Mouse (Mus musculus): ENCODE results near the gene Taf12.

GRCm38 (mm10) chr4:132253128-132253527 lies 21.0 kb upstream of the Taf12 start:
- TF ChIP-seq EP300 (optimal IDR thresholded peaks at IDR 0.05) (no peak), CTCF (IDR thresholded peaks at IDR 0.05; ENCODE audit: low read depth) (no peak)
